Mouse (Mus musculus) R1 (cell line): ENCODE results near the gene Ccdc182.

Experiments
- DNase-seq: peaks from one replicate; pipeline ENCODE4 v3.0.0-alpha.2; 2018; ENCODE audit warnings: low read depth, low spot score

The Ccdc182 gene

GRCm38 (mm10) chr11:88293631-88294393, at the start of gene Ccdc182:
Ccdc182 (plus strand) TSS chr11:88294058.
- peak; percentile 78 for DNase-seq

- DNase-seq = no peak
Observed at GRCm38 (mm10) chr11:88245581-88246170, 48.2 kb upstream of the Ccdc182 start.

- no peak for DNase-seq
Observed at GRCm38 (mm10) chr11:88248636-88249035, 45.2 kb upstream of the Ccdc182 start.

GRCm38 (mm10) chr11:88250568-88250967, 43.3 kb upstream of the Ccdc182 start:
- DNase-seq = no peak

- no peak for DNase-seq
Observed at GRCm38 (mm10) chr11:88251295-88251694, 42.6 kb upstream of the Ccdc182 start.

GRCm38 (mm10) chr11:88251972-88252766, 41.7 kb upstream of the Ccdc182 start:
- DNase-seq = peak; percentile 71

- no peak for DNase-seq
Observed at GRCm38 (mm10) chr11:88252767-88253513, 40.9 kb upstream of the Ccdc182 start.

GRCm38 (mm10) chr11:88253514-88254167, 40.2 kb upstream of the Ccdc182 start:
- DNase-seq = peak; percentile 61

GRCm38 (mm10) chr11:88257700-88258099, 36.2 kb upstream of the Ccdc182 start:
- no peak for DNase-seq

GRCm38 (mm10) chr11:88258212-88258611, 35.6 kb upstream of the Ccdc182 start:
- peak; percentile 80 for DNase-seq

- no peak for DNase-seq
Observed at GRCm38 (mm10) chr11:88260463-88260862, 33.4 kb upstream of the Ccdc182 start.

GRCm38 (mm10) chr11:88264889-88265288, 29.0 kb upstream of the Ccdc182 start:
- DNase-seq = peak; percentile 33

- no peak for DNase-seq
Observed at GRCm38 (mm10) chr11:88266311-88266710, 27.5 kb upstream of the Ccdc182 start.

GRCm38 (mm10) chr11:88271870-88272269, 22.0 kb upstream of the Ccdc182 start:
- peak; percentile 69 for DNase-seq

- DNase-seq = no peak
Observed at GRCm38 (mm10) chr11:88274111-88274879, 19.6 kb upstream of the Ccdc182 start.

GRCm38 (mm10) chr11:88274901-88275498, 18.9 kb upstream of the Ccdc182 start:
- DNase-seq = no peak

- no peak for DNase-seq
Observed at GRCm38 (mm10) chr11:88275949-88276348, 17.9 kb upstream of the Ccdc182 start.

- no peak for DNase-seq
Observed at GRCm38 (mm10) chr11:88276534-88277308, 17.1 kb upstream of the Ccdc182 start.

GRCm38 (mm10) chr11:88279006-88279405, 14.9 kb upstream of the Ccdc182 start:
- DNase-seq = no peak
